Mouse (Mus musculus): ENCODE measurements around the gene Fnip2. TPM values are rescaled to one million over a fixed set of nuclear protein-coding genes. Genes with fewer than 3 reads are reported as not detected.

Gene Fnip2
- polyA plus RNA-seq, 1 experiment: 19.7 TPM

- Histone ChIP-seq H3K27ac (ENCODE audit: insufficient read depth, low read length) (no peak overlapping the region), H3K4me1 (ENCODE audit: control insufficient read depth, insufficient read depth, low read length) (no peaks in the 10 kb centered on the region), H3K4me3 (ENCODE audit: insufficient read depth, low read length) (no peak overlapping the region)
- TF ChIP-seq CTCF (IDR thresholded peaks at IDR 0.05; ENCODE audit: borderline replicate concordance, insufficient read depth, low read length) (no peak), POLR2A (IDR thresholded peaks at IDR 0.05; ENCODE audit: low read depth, low read length) (no peak)
Observed at GRCm38 (mm10) chr3:79436186-79436585, 131.4 kb downstream of the Fnip2 start.

GRCm38 (mm10) chr3:79434985-79435384 lies 132.6 kb downstream of the Fnip2 start:
- no peak overlapping the region for H3K27ac ChIP-seq (ENCODE audit: insufficient read depth, low read length)
- no peaks in the 10 kb centered on the region for H3K4me1 ChIP-seq (ENCODE audit: control insufficient read depth, insufficient read depth, low read length)
- TF ChIP-seq CTCF (IDR thresholded peaks at IDR 0.05; ENCODE audit: borderline replicate concordance, insufficient read depth, low read length) (no peak), POLR2A (IDR thresholded peaks at IDR 0.05; ENCODE audit: low read depth, low read length) (no peak)
- H3K4me3 ChIP-seq (ENCODE audit: insufficient read depth, low read length): no peak overlapping the region

GRCm38 (mm10) chr3:79434436-79434835 lies 133.2 kb downstream of the Fnip2 start:
- no peak overlapping the region for H3K27ac ChIP-seq (ENCODE audit: insufficient read depth, low read length)
- no peak overlapping the region for H3K4me3 ChIP-seq (ENCODE audit: insufficient read depth, low read length)
- H3K4me1 ChIP-seq (ENCODE audit: control insufficient read depth, insufficient read depth, low read length): no peaks in the 10 kb centered on the region
- TF ChIP-seq CTCF (IDR thresholded peaks at IDR 0.05; ENCODE audit: borderline replicate concordance, insufficient read depth, low read length) (no peak), POLR2A (IDR thresholded peaks at IDR 0.05; ENCODE audit: low read depth, low read length) (no peak)

- H3K4me1 ChIP-seq (ENCODE audit: control insufficient read depth, insufficient read depth, low read length): no peaks in the 10 kb centered on the region
- H3K4me3 ChIP-seq (ENCODE audit: insufficient read depth, low read length): no peak overlapping the region
- no peak overlapping the region for H3K27ac ChIP-seq (ENCODE audit: insufficient read depth, low read length)
- TF ChIP-seq CTCF (IDR thresholded peaks at IDR 0.05; ENCODE audit: borderline replicate concordance, insufficient read depth, low read length): no peak; the same call in 1 of the 2 replicates
- TF ChIP-seq POLR2A (IDR thresholded peaks at IDR 0.05; ENCODE audit: low read depth, low read length): no peak
Observed at GRCm38 (mm10) chr3:79433593-79433992, 134.0 kb downstream of the Fnip2 start.

- TF ChIP-seq CTCF (IDR thresholded peaks at IDR 0.05; ENCODE audit: borderline replicate concordance, insufficient read depth, low read length) (no peak), POLR2A (IDR thresholded peaks at IDR 0.05; ENCODE audit: low read depth, low read length) (no peak)
- Histone ChIP-seq H3K4me1 (ENCODE audit: control insufficient read depth, insufficient read depth, low read length) (peaks cover 7% of the 10 kb centered on the region; the same call in 1 of the 2 replicates), H3K27ac (ENCODE audit: insufficient read depth, low read length) (peak overlapping the region; percentile 85)
Observed at GRCm38 (mm10) chr3:79425441-79425840, 142.2 kb downstream of the Fnip2 start.

GRCm38 (mm10) chr3:79418921-79419320 lies 148.7 kb downstream of the Fnip2 start:
- H3K4me1 ChIP-seq (ENCODE audit: control insufficient read depth, insufficient read depth, low read length): no peaks in the 10 kb centered on the region
- no peak overlapping the region for H3K27ac ChIP-seq (ENCODE audit: insufficient read depth, low read length)
- H3K4me3 ChIP-seq (ENCODE audit: insufficient read depth, low read length): no peak overlapping the region
- TF ChIP-seq CTCF (IDR thresholded peaks at IDR 0.05; ENCODE audit: borderline replicate concordance, insufficient read depth, low read length) (no peak), POLR2A (IDR thresholded peaks at IDR 0.05; ENCODE audit: low read depth, low read length) (no peak)

More at GRCm38 (mm10) chr3:79425441-79425840, 142.2 kb downstream of the Fnip2 start:
- H3K4me3 ChIP-seq (ENCODE audit: insufficient read depth, low read length): no peak overlapping the region

- no peak overlapping the region for H3K27ac ChIP-seq (ENCODE audit: insufficient read depth, low read length)
- peaks cover 2% of the 10 kb centered on the region; the same call in 1 of the 2 replicates for H3K4me1 ChIP-seq (ENCODE audit: control insufficient read depth, insufficient read depth, low read length)
- TF ChIP-seq POLR2A (IDR thresholded peaks at IDR 0.05; ENCODE audit: low read depth, low read length) (no peak), CTCF (IDR thresholded peaks at IDR 0.05; ENCODE audit: borderline replicate concordance, insufficient read depth, low read length) (no peak)
- H3K4me3 ChIP-seq (ENCODE audit: insufficient read depth, low read length): no peak overlapping the region
Observed at GRCm38 (mm10) chr3:79416944-79417680, 150.5 kb downstream of the Fnip2 start.

- H3K4me3 ChIP-seq (ENCODE audit: insufficient read depth, low read length): no peak overlapping the region
- TF ChIP-seq CTCF (IDR thresholded peaks at IDR 0.05; ENCODE audit: borderline replicate concordance, insufficient read depth, low read length) (no peak), POLR2A (IDR thresholded peaks at IDR 0.05; ENCODE audit: low read depth, low read length) (no peak)
- no peak overlapping the region for H3K27ac ChIP-seq (ENCODE audit: insufficient read depth, low read length)
- peaks cover 5% of the 10 kb centered on the region for H3K4me1 ChIP-seq (ENCODE audit: control insufficient read depth, insufficient read depth, low read length)
Observed at GRCm38 (mm10) chr3:79415929-79416328, 151.7 kb downstream of the Fnip2 start.

- no peak overlapping the region for H3K27ac ChIP-seq (ENCODE audit: insufficient read depth, low read length)
- TF ChIP-seq CTCF (IDR thresholded peaks at IDR 0.05; ENCODE audit: borderline replicate concordance, insufficient read depth, low read length) (no peak), POLR2A (IDR thresholded peaks at IDR 0.05; ENCODE audit: low read depth, low read length) (no peak)
- H3K4me1 ChIP-seq (ENCODE audit: control insufficient read depth, insufficient read depth, low read length): peaks cover 7% of the 10 kb centered on the region
- no peak overlapping the region for H3K4me3 ChIP-seq (ENCODE audit: insufficient read depth, low read length)
Observed at GRCm38 (mm10) chr3:79415081-79415480, 152.5 kb downstream of the Fnip2 start.

GRCm38 (mm10) chr3:79413492-79413891 lies 154.1 kb downstream of the Fnip2 start:
- TF ChIP-seq POLR2A (IDR thresholded peaks at IDR 0.05; ENCODE audit: low read depth, low read length) (no peak), CTCF (IDR thresholded peaks at IDR 0.05; ENCODE audit: borderline replicate concordance, insufficient read depth, low read length) (no peak)
- Histone ChIP-seq H3K27ac (ENCODE audit: insufficient read depth, low read length) (no peak overlapping the region), H3K4me1 (ENCODE audit: control insufficient read depth, insufficient read depth, low read length) (peaks cover 7% of the 10 kb centered on the region), H3K4me3 (ENCODE audit: insufficient read depth, low read length) (no peak overlapping the region)

All from embryonic fibroblast, embryonic 13.5 days (primary cell).